Comparison of ENCODE assay signal across 8 mouse cellular contexts in the genomic region with DNA sequence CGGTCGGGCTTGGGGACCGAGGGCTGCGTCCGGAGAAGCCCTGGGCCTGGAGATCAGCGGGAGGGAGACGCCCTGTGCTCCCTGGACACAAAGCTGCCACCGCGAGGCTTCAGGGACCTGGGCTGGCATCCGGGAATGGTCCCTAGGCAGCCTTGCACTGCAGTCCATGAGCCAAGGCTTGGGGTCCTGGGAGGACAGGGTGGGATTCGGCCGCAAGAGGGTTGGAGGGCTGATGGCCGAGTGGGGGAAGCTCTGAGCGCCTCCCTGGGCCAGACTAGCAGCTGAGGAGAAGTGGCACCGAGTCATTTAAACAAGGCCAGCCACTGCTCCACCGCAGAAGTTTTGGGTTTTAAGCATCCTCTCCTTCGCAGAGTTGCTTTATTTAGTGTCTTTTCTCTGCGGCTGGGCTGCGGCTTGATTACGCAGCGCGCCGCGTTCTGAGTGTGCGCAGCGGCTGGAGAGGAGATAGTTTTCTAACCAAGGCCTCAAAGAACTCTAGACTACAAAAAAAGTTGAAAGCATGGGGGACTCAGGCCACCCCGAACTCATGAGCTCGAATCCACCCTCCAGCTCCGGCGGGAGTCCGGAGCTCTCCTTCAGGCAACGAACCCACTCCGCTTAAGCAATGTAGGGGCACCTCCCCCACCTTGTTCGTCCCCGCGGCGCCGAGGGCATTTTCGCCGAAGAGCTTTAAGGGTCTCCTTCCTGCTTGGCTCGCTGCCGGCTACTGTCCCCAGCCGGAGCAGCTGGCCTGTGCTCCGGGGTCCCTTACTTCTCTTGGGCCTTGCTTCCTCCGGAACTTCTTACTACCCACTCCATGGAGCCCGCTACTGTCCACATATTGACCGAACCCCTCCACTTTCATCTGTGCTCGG.
A peak's percentile ranks its signal among the peaks of the same experiment; 100 is the strongest.
DNase-seq lines count a peak whose midpoint lies in the region; ATAC-seq and TF ChIP-seq lines count a peak whose summit lies in the region.

No protein-coding gene starts in this region.

- no peak for TF ChIP-seq CTCF in embryonic fibroblast, embryonic 13.5 days (IDR thresholded peaks at IDR 0.05; ENCODE audit: borderline replicate concordance, insufficient read depth, low read length)
- TF ChIP-seq CTCF in liver, embryonic 14.5 days (IDR thresholded peaks at IDR 0.05; ENCODE audit: low read depth), result 0 out of 2 replicates have a peak, but pooled peaks have one; percentile 1

- in situ Hi-C loops in ES-E14 (cut with MboI; ENCODE audit: low sequenced_read_pairs in 2 of 2, unreplicated experiment in 2 of 2), result loop anchor here in 1 of 2 experiments (10.0 kb wide), 1 partner anchor 1387 kb away; the partner anchor contains the start of gene Sim2

- peak overlapping the region; percentile 73 for H3K9ac ChIP-seq in ES-E14 (ENCODE audit: insufficient read depth, low read depth, low read length, poor library complexity, severe bottlenecking)
- peak overlapping the region; percentile 87 for H3K9ac ChIP-seq in liver, embryonic 14.5 days (replicated peaks)
- H3K9ac ChIP-seq in neural tube, embryonic 14.5 days (replicated peaks; ENCODE audit: low read depth, low read length), result peak overlapping the region; percentile 32

- peak; percentile 33 to 45 for DNase-seq in cerebellum, postnatal 10 days
- no peak for DNase-seq in ES-E14 (ENCODE audit: low read depth, low spot score)
- DNase-seq in hindbrain, embryonic 10.5 days (ENCODE audit: low spot score), result peak; percentile 69
- DNase-seq in liver, embryonic 14.5 days (ENCODE audit: low read depth in 3 of 3, low spot score in 3 of 3), result no peak

- H3K27ac ChIP-seq in ES-E14 (ENCODE audit: insufficient read depth, low read depth, low read length, poor library complexity, severe bottlenecking), result no peak overlapping the region
- peak overlapping the region; percentile 88 for H3K27ac ChIP-seq in embryonic fibroblast, embryonic 13.5 days (ENCODE audit: insufficient read depth, low read length)
- peak overlapping the region; percentile 85 for H3K27ac ChIP-seq in hindbrain, embryonic 10.5 days
- H3K27ac ChIP-seq in liver, embryonic 14.5 days, result peak overlapping the region; percentile 84
- 0 out of 2 replicates have a peak overlapping the region, but pooled peaks have one; percentile 10 for H3K27ac ChIP-seq in neural tube, embryonic 14.5 days (ENCODE audit: low read depth, low read length)

- no peak for TF ChIP-seq EP300 in liver, embryonic 14.5 days (IDR thresholded peaks at IDR 0.05; ENCODE audit: low read depth)

- under 1% methylated on average over 48 of the region's 48 CpGs for WGBS in hindbrain, embryonic 10.5 days
- under 1% methylated on average over 48 of the region's 48 CpGs for WGBS in liver, embryonic 14.5 days (ENCODE audit: insufficient replicate concordance)
- WGBS in neural tube, embryonic 14.5 days, result under 1% methylated on average over 48 of the region's 48 CpGs

- H3K9me3 ChIP-seq in ES-E14 (ENCODE audit: control insufficient read depth, insufficient read depth, low read depth, low read length), result no peaks in the 10 kb centered on the region
- no peaks in the 10 kb centered on the region for H3K9me3 ChIP-seq in hindbrain, embryonic 10.5 days
- no peaks in the 10 kb centered on the region for H3K9me3 ChIP-seq in liver, embryonic 14.5 days (ENCODE audit: control insufficient read depth, low read length)
- H3K9me3 ChIP-seq in neural tube, embryonic 14.5 days (ENCODE audit: control insufficient read depth, low read length), result no peaks in the 10 kb centered on the region

- peak overlapping the region; percentile 81 to 82 for H3K4me3 ChIP-seq in ES-E14 (ENCODE audit: insufficient read depth in 1 of 2, low read depth in 1 of 2, low read length in 2 of 2, poor library complexity in 1 of 2, severe bottlenecking in 1 of 2)
- peak overlapping the region; percentile 53 for H3K4me3 ChIP-seq in embryonic fibroblast, embryonic 13.5 days (ENCODE audit: insufficient read depth, low read length)
- peak overlapping the region; percentile 73 for H3K4me3 ChIP-seq in hindbrain, embryonic 10.5 days
- peak overlapping the region; percentile 70 to 76 for H3K4me3 ChIP-seq in liver, embryonic 14.5 days (ENCODE audit: insufficient read depth in 1 of 2, low read depth in 2 of 2, low read length in 2 of 2)
- H3K4me3 ChIP-seq in neural tube, embryonic 14.5 days (ENCODE audit: low read depth, low read length), result peak overlapping the region; percentile 31

- ATAC-seq in cerebellum, adult (ENCODE audit: insufficient number of reproducible peaks, low FRiP score, low TSS enrichment), result no peak; the same call in 1 of the 2 replicates
- peak; percentile 38 for ATAC-seq in liver, embryonic 14.5 days (ENCODE audit: insufficient read depth)
- peak; percentile 39; the same call in 1 of the 2 replicates for ATAC-seq in neural tube, embryonic 14.5 days (ENCODE audit: low read depth)
- no peak for ATAC-seq in frontal cortex, adult (ENCODE audit: low TSS enrichment)

- H3K4me1 ChIP-seq in ES-E14 (ENCODE audit: control insufficient read depth in 2 of 2, insufficient read depth in 2 of 2, low read length in 2 of 2, poor library complexity in 1 of 2), result peaks cover 0 to 4% of the 10 kb centered on the region in 2 experiments; a peak in 1 of 4 replicates
- no peaks in the 10 kb centered on the region; the same call in 1 of the 2 replicates for H3K4me1 ChIP-seq in embryonic fibroblast, embryonic 13.5 days (ENCODE audit: control insufficient read depth, insufficient read depth, low read length)
- H3K4me1 ChIP-seq in hindbrain, embryonic 10.5 days (replicated peaks), result peaks cover 48% of the 10 kb centered on the region
- H3K4me1 ChIP-seq in liver, embryonic 14.5 days (replicated peaks; ENCODE audit: control insufficient read depth in 2 of 2, insufficient read depth in 2 of 2, low read length in 1 of 2), result peaks cover 14 to 20% of the 10 kb centered on the region in 2 experiments
- H3K4me1 ChIP-seq in neural tube, embryonic 14.5 days (ENCODE audit: control insufficient read depth, insufficient read depth, low read length), result peaks cover 28% of the 10 kb centered on the region

- H3K4me2 ChIP-seq in liver, embryonic 14.5 days (ENCODE audit: low read depth), result peak overlapping the region; percentile 100
- H3K4me2 ChIP-seq in neural tube, embryonic 14.5 days (ENCODE audit: low read depth, low read length), result peak overlapping the region; percentile 60

- H3K36me3 ChIP-seq in ES-E14 (ENCODE audit: control insufficient read depth, insufficient read depth, low read length, poor library complexity, severe bottlenecking), result no peaks in the 10 kb centered on the region
- H3K36me3 ChIP-seq in hindbrain, embryonic 10.5 days, result no peaks in the 10 kb centered on the region
- H3K36me3 ChIP-seq in liver, embryonic 14.5 days (replicated peaks; ENCODE audit: control insufficient read depth, insufficient read depth, low read depth), result no peaks in the 10 kb centered on the region
- no peaks in the 10 kb centered on the region for H3K36me3 ChIP-seq in neural tube, embryonic 14.5 days (ENCODE audit: control insufficient read depth, insufficient read depth, low read length)

- TF ChIP-seq POLR2A in embryonic fibroblast, embryonic 13.5 days (IDR thresholded peaks at IDR 0.05; ENCODE audit: low read depth, low read length), result peak; percentile 40

- peaks cover 96% of the 10 kb centered on the region for H3K27me3 ChIP-seq in hindbrain, embryonic 10.5 days (ENCODE audit: insufficient read depth, poor library complexity, severe bottlenecking)
- peaks cover 25% of the 10 kb centered on the region for H3K27me3 ChIP-seq in liver, embryonic 14.5 days (ENCODE audit: control insufficient read depth, insufficient read depth, low read length)
- peaks cover 56% of the 10 kb centered on the region for H3K27me3 ChIP-seq in neural tube, embryonic 14.5 days (ENCODE audit: control insufficient read depth, insufficient read depth, low read length)

TF ChIP-seq in ES-E14, 5 proteins besides CTCF, POLR2A, EP300 and RAD21:
- TF ChIP-seq ZC3H11A (IDR thresholded peaks at IDR 0.05; ENCODE audit: borderline replicate concordance, low read depth, low read length) (no peak), HCFC1 (IDR thresholded peaks at IDR 0.05; ENCODE audit: borderline replicate concordance, insufficient read depth, low read length) (no peak), CHD2 (IDR thresholded peaks at IDR 0.05; ENCODE audit: low read depth, low read length) (no peak), MAFK (IDR thresholded peaks at IDR 0.05; ENCODE audit: insufficient read depth, low read depth, low read length) (no peak)

Comparison
In these comparisons a context has a peak if more than half of its experiments do, and no peak if none do; other contexts are left out.
1. DNase-seq: peak in cerebellum, postnatal 10 days (2 of 2) and hindbrain, embryonic 10.5 days (single experiment); none in ES-E14 (single experiment) and liver, embryonic 14.5 days (0 of 3).
2. ATAC-seq: peak in liver, embryonic 14.5 days (single experiment) and neural tube, embryonic 14.5 days (single experiment); none in cerebellum, adult (single experiment) and frontal cortex, adult (single experiment).
3. H3K4me3 ChIP-seq: peak in every context shown above with its lines; median percentile 82 in ES-E14; 73 in hindbrain, embryonic 10.5 days; 73 in liver, embryonic 14.5 days; 53 in embryonic fibroblast, embryonic 13.5 days; 31 in neural tube, embryonic 14.5 days.
4. H3K9ac ChIP-seq: peak in every context shown above with its lines; median percentile 87 in liver, embryonic 14.5 days; 73 in ES-E14; 32 in neural tube, embryonic 14.5 days.